Mouse (Mus musculus) heart, adult 2 months (tissue): ENCODE measurements at regions not wholly inside any gene's neighbourhood (a gene's known extent, or its start where the extent isn't known, plus 50 kb on each side); places are given as distances from the start of the nearest gene placed in this dataset.

Source experiments
- DNase-seq, 2 experiments: peaks; one replicate each; pipeline ENCODE4 v3.0.0; 2021
- H3K27ac ChIP-seq: fragments of 200-600 bp; 2 replicates; pipeline ENCODE4 v1.8.1; 2022
- H3K27me3 ChIP-seq: fragments of 200-500 bp; 2 replicates; pipeline ENCODE4 v1.6.1; 2012; ENCODE audit warnings: mild to moderate bottlenecking, low read length, inconsistent platforms, mixed read lengths; ENCODE audit not compliant: control insufficient read depth, insufficient read depth
- H3K36me3 ChIP-seq: fragments of 200-500 bp; 2 replicates; pipeline ENCODE4 v1.6.1; 2012; ENCODE audit warnings: low read length, inconsistent platforms; ENCODE audit not compliant: control insufficient read depth, insufficient read depth
- H3K4me1 ChIP-seq: fragments of 200-500 bp; 2 replicates; pipeline ENCODE4 v1.6.1; 2011; ENCODE audit warnings: low read length; ENCODE audit not compliant: control insufficient read depth, insufficient read depth
- H3K4me3 ChIP-seq: fragments of 200-600 bp; 2 replicates; pipeline ENCODE4 v1.8.1; 2022
- H3K79me2 ChIP-seq: fragments of 200-500 bp; replicated peaks from 2 replicates; pipeline ENCODE4 v1.6.1; 2012; ENCODE audit warnings: mild to moderate bottlenecking, inconsistent platforms, low read length, moderate library complexity, mixed read lengths; ENCODE audit not compliant: control insufficient read depth, insufficient read depth
- H3K9ac ChIP-seq: fragments of 200-500 bp; 2 replicates; pipeline ENCODE4 v1.6.1; 2012; ENCODE audit warnings: low read depth, mild to moderate bottlenecking, control low read depth, inconsistent platforms, low read length, mixed read lengths
- CTCF ChIP-seq: fragments of 200-600 bp; IDR thresholded peaks from 2 replicates; pipeline ENCODE4 v1.8.1; 2022; ENCODE audit warnings: antibody characterized with exemption, mild to moderate bottlenecking, moderate library complexity
- EP300 ChIP-seq: fragments of 200-500 bp; IDR thresholded peaks from 2 replicates; pipeline ENCODE4 v1.6.1; 2011; ENCODE audit warnings: low read depth, low read length, control low read depth; ENCODE audit not compliant: insufficient read depth
- POLR2A ChIP-seq: fragments of 200-500 bp; IDR thresholded peaks from 2 replicates; pipeline ENCODE4 v1.6.1; 2011; ENCODE audit warnings: mild to moderate bottlenecking, low read depth, low read length, control low read depth; ENCODE audit not compliant: insufficient read depth
- WGBS: fragments of 180-500 bp; shearing (Covaris S2); methylation state at CpG from one replicate; pipeline ENCODE4 v1.1.7; 2018; 5-methylcytosine and 5-hydroxymethylcytosine counted together
- intact Hi-C: fragments of 180-260 bp; cut with DNase I; formaldehyde crosslinking; loops from one replicate; pipeline ENCODE4 v1.15.1; 2025

DNA sequence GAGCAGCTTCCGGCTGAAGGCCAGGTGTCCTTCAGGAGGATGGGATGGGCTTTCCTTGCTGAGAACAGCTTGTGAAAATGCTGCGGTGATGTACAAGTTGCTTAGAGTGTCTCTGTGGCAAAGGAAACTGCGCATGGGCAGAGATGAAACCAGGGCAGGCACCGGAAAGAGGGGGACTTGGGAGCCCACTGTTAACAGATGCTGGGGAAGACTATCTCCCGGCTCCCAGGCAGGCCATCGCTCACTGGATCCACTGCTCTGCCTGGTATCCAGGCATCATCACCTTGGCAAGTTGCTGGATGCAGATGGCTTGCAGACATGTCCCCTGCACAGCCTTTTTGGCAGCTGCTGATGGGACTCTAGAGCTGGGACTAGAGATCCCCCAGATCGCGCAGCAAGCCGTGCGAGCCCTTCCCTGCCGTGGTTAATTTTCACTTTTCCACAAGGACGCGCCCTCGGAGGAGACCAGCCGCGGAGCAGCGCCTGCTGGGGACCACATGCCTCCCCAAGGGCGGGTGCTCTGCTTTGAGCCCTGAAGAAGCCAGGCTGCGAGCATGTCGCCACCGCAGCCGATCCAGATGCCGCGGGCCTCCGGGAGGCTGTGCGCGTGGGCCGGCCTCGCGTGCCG lies 234.4 kb downstream of the Opa1 start:
- intact Hi-C loops: loop anchor here (1.0 to 5.0 kb wide), 5 partner anchors 51 to 374 kb away; no protein-coding TSS in a partner anchor
- Histone ChIP-seq H3K27ac (peak overlapping the region; percentile 70), H3K79me2 (no peaks in the 10 kb centered on the region), H3K9ac (peak overlapping the region; percentile 69), H3K27me3 (no peaks in the 10 kb centered on the region), H3K4me1 (peaks cover 4% of the 10 kb centered on the region; the same call in 1 of the 2 replicates), H3K36me3 (no peaks in the 10 kb centered on the region), H3K4me3 (peak overlapping the region; percentile 57)
- 5% methylated on average over 31 of the region's 31 CpGs for WGBS
- no peak for DNase-seq
- no peak for TF ChIP-seq POLR2A
- TF ChIP-seq CTCF: no peak
- no peak for TF ChIP-seq EP300

DNA sequence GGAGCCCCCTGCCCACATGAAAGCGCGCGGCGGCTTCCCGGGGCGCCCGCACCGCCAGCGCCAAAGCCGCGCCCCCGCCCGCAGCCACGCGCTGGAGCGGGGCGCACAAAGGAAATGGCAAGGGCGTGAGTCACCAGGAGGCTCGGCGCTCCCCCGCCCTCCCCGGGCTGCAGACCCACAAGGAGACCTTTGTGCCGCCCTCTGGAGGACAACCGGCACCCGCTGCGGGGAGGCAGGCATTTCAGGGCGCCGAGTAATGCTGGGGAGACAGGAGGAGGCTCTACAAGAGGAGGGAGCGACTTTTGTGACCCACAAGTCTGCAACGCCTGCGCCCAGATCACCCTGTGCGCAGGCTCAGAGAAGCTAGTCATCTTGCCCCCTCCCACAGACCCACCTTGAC lies 234.9 kb downstream of the Opa1 start:
- H3K4me3 ChIP-seq: peak overlapping the region; percentile 57
- H3K27ac ChIP-seq: peak overlapping the region; percentile 70
- 5% methylated on average over 32 of the region's 32 CpGs for WGBS
- H3K36me3 ChIP-seq: no peaks in the 10 kb centered on the region
- peak; percentile 88 to 91 for DNase-seq
- TF ChIP-seq EP300 (no peak), POLR2A (no peak), CTCF (peak; percentile 79)
- intact Hi-C loops: loop anchor here (1.0 to 5.0 kb wide), 5 partner anchors 52 to 373 kb away; no protein-coding TSS in a partner anchor
- H3K9ac ChIP-seq: peak overlapping the region; percentile 69
- H3K4me1 ChIP-seq: peaks cover 5% of the 10 kb centered on the region; the same call in 1 of the 2 replicates
- no peaks in the 10 kb centered on the region for H3K27me3 ChIP-seq
- no peaks in the 10 kb centered on the region for H3K79me2 ChIP-seq

DNA sequence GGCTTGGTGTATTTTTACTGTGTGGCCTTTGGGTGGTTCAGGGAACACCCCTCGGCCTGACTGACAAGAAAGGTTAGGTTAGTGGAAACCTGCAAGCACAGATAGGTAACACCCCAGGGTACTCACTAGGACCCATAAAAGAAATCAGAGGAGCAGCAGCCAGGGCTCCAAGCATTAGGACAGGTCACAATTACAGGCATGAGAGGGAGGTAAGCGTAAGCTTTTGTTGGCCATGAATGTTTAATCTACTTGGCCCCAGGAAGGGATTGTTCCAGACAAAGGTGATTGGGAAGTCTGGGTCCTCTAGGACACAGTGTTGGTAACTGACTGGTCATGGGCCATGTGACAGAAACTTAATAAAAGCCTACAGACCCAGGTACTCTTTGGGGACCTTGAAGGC lies 235.5 kb downstream of the Opa1 start:
- Histone ChIP-seq H3K79me2 (no peaks in the 10 kb centered on the region), H3K36me3 (no peaks in the 10 kb centered on the region), H3K27ac (no peak overlapping the region; the same call in 1 of the 2 replicates), H3K4me3 (no peak overlapping the region), H3K9ac (no peak overlapping the region), H3K27me3 (no peaks in the 10 kb centered on the region), H3K4me1 (peaks cover 5% of the 10 kb centered on the region; the same call in 1 of the 2 replicates)
- intact Hi-C loops: loop anchor here (1.0 to 5.0 kb wide), 6 partner anchors 52 to 373 kb away; no protein-coding TSS in a partner anchor
- no peak for TF ChIP-seq CTCF
- TF ChIP-seq POLR2A: no peak
- no peak for TF ChIP-seq EP300
- WGBS: 80% methylated on average over 2 of the region's 2 CpGs
- DNase-seq: no peak

DNA sequence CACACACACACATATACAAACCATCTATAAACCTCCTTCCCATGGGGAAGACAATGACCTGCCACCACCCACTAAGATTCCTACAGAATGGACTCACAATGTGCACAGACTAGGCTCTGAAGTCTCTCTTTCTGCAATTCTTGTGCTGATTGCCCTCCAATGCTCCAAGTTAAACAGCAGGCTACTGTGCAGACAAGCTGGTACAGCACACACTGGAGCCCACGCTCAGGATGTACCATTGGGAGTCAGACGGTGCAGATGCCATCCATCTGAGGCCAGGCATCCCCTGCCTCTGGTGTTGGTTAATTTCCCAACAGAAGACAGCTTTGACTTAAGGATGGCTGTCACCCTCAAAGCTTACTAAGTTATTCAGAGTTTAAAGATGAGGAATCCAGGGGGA lies 236.1 kb downstream of the Opa1 start:
- Histone ChIP-seq H3K79me2 (no peaks in the 10 kb centered on the region), H3K36me3 (no peaks in the 10 kb centered on the region), H3K27me3 (no peaks in the 10 kb centered on the region), H3K9ac (no peak overlapping the region), H3K27ac (no peak overlapping the region), H3K4me3 (no peak overlapping the region), H3K4me1 (peaks cover 5% of the 10 kb centered on the region; the same call in 1 of the 2 replicates)
- intact Hi-C loops: loop anchor here (2.0 to 5.0 kb wide), 2 partner anchors 67 to 80 kb away; no protein-coding TSS in a partner anchor
- no peak for TF ChIP-seq POLR2A
- WGBS: 95% methylated on average over 2 of the region's 2 CpGs
- no peak for DNase-seq

DNA sequence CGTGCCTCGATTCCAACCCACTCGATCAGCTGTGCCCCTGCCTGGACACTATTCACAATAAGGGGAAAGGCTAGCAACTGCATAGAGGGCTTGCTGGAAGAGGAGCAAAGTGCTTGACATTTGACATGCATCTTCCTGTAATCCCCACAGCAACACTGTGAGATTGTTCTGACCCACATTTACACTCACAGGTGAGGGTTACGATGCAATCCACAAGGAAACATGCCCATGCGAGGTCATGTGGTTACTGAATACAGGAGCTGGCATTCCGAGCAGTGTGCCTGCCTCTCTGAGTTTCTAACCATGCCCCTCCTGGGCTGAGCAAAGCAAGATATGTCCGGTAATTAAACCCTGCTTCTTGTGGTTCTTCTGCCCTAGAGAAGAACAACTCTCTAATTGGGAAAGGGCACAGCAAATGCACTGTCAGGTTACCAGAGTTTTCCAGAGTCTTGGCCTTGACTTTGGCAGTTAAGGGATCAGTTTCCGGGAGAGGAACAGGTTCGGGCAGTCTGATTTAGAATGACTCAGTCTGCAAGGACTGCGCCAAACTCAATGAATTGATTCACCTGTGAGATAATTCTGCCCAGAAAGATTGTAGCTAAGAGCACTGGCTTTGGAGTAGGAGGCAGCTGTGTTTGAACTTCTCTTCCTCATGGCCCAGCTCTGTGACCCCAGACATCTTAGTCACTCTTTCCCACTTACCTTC lies 236.7 kb downstream of the Opa1 start:
- no peaks in the 10 kb centered on the region for H3K36me3 ChIP-seq
- no peak overlapping the region for H3K9ac ChIP-seq
- H3K27me3 ChIP-seq: no peaks in the 10 kb centered on the region
- no peak overlapping the region for H3K27ac ChIP-seq
- no peak overlapping the region for H3K4me3 ChIP-seq
- WGBS: 89% methylated on average over 10 of the region's 10 CpGs
- no peak for TF ChIP-seq POLR2A
- TF ChIP-seq EP300: no peak
- TF ChIP-seq CTCF: no peak
- no peak for DNase-seq
- peaks cover 5% of the 10 kb centered on the region; the same call in 1 of the 2 replicates for H3K4me1 ChIP-seq
- intact Hi-C loops: loop anchor here (2.0 to 5.0 kb wide), 3 partner anchors 67 to 131 kb away; no protein-coding TSS in a partner anchor
- no peaks in the 10 kb centered on the region for H3K79me2 ChIP-seq
